Mouse (Mus musculus) heart, adult 9 months (tissue): ENCODE measurements at regions not wholly inside any gene's neighbourhood (a gene's known extent, or its start where the extent isn't known, plus 50 kb on each side); places are given as distances from the start of the nearest gene placed in this dataset.

Source experiments
- DNase-seq, 2 experiments: peaks; one replicate each; pipeline ENCODE4 v3.0.0; 2022; ENCODE audit warnings: low spot score in 2 of 2

DNA sequence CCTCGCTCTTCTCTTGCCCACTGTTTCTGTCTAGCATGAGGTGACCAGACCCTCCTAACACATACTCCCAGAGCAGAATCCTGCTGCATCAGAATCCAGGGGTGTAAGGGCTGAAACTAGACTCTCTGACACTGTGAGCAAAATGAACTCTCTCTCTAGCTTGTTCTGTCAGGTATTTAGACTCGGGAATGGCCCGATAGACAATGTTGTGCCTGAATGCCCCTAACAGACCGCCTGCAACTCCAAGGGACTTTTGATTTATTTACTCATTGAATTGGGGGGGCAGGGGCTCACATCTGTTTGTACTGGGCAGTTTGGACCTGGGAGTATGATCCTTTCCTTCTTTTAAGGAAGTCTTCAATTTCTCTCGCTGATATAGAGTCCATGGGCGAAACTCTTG is 469.3 kb upstream of the Trpc7 start:
- DNase-seq, result no peak

DNA sequence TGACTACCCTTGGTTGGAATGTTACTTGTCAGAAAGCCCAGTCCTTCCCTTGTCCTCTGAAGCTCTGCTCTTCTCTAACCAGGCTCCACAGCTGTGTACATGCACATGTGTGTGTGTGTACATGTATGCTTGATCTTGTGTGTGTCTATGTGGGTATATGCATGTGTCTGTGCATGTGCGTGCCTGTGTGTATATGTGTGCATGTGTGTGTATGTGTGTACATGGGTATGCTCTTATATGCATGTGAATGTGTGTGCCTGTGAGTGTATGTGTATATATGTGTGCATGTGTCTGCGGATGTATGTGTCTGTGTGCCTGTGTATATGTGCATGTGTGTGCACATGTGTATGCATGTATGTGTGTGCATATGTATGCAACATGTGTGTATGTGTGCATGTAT is 468.6 kb upstream of the Trpc7 start:
- no peak for DNase-seq

DNA sequence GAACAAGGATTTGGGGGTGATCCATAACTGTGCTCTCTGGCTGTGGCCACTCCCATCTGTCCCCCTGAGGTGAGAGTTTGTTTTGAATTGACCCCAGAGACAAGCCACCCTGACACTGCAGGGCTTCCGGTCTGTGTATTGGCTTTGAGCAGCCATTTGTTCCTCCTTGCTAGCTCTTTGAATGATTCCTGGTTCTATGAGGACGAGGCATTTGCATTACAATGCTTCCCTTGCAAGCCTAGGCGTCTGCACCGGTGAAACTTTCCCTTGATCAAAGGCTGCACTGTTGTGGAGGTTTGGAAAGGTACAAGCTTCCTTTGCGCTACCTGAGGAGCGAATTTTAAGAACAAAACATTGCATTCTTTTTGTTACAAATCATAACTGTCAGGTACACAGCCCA is 466.8 kb upstream of the Trpc7 start:
- no peak for DNase-seq

DNA sequence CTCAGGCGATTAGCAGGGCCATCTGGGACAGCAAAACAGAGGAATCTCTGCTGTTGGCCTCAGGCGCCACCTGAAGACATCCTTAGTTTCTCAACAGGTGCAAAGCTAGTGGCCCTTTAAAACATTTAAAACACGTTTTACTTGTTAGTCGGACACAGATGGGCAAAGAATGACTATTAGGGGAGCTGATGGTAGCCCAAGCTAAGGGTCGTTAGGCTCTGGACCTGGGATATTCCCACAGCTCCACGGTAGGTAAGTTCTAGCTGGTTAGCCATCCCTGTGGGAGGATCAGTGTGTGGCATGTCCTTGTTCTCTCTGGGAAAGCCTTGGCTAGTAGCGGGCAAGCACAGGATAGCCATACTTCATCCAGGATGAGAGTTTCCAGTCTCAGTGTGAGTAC is 465.5 kb upstream of the Trpc7 start:
- no peak for DNase-seq

DNA sequence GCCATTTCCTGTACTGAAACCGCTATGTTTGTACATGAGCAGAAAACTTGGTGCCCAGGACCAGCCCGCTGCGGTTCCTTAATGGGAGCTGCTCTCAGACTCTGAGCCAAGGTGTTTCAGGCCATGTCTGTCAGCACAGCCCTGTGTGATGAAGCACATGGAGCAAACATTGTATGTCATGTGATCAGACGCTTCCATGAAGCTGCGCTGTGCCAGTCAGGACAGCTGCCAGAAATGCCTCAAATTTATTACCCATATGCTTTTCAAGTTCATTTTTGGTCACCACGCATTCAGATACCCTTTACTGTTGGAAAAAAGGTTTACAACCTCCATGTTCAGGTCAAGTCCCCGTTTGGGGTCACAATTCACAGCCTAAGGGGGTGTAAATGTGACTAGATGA is 458.8 kb upstream of the Trpc7 start:
- no peak for DNase-seq

DNA sequence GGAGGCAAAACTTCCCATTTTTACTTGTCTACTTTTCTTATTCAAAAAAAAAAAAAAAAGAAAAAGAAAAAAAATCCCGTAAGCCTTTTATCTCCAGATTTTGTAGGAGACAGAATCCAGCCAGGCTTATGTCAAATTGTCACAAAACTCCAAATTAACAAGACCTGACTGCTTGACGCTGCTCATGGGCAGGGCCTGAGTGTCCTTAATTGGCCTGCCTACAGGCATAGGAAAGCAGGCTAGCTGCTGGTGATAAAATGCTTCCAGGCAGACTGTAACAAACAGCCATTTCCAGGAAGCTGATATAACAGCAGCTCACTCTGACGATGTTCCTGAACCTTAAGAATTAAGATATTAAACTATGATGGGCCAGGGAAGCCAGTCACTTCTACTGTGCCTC is 458.2 kb upstream of the Trpc7 start:
- no peak for DNase-seq

DNA sequence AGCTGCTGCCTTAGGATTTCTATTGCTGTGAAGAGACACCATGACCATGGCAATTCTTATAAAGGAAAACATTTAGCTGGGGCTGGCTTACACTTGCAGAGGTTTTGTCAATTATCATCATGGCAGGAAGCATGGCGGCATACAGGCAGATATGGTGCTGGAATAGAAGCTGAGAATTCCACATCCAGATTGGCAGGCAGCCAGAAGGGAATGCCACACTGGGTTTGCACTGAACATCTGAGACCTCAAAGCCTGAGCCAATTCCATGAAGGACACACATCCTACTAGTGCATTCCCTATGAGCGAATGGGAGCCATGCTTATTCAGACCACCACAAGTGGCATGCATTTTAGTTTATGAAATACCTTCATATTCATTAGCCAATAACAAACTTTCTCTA is 455.0 kb upstream of the Trpc7 start:
- DNase-seq, result no peak

DNA sequence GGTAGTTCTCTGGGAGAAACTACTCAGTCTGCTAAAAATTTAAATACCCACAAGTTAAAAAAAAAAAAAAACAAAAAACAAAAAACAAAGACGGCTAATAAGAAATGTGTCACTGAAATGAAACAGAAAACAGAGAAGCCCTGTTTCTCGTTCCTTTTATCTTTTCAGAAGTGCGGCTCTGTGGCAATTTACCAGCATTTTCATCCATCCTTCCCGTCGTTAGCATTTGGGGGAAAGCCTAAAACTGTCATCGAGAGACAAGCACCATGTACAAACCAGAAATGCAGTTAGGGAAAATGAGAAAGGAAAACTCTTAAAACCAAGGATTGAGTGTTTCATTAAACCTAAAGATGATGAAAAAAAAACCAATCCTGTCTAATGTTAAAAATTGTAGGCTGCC is 442.9 kb upstream of the Trpc7 start:
- no peak for DNase-seq

DNA sequence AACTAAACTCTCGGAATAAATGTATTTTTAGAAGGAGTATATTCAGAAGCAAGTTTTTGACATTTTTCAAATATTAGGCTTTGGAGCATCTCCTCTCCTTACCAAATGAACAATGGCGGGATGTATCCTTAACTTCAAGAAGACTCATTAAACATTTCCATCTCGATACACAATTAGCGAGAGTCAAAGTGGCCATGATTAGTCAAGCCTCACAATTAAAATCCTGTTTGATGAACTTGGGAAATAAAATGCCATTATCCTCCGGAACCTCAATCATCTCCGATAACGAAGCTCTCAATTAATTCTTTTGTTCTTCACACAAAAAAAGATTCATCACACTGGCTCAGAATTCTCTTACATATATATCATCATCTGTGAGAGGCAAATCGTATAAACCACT is 440.8 kb upstream of the Trpc7 start:
- DNase-seq, result no peak

DNA sequence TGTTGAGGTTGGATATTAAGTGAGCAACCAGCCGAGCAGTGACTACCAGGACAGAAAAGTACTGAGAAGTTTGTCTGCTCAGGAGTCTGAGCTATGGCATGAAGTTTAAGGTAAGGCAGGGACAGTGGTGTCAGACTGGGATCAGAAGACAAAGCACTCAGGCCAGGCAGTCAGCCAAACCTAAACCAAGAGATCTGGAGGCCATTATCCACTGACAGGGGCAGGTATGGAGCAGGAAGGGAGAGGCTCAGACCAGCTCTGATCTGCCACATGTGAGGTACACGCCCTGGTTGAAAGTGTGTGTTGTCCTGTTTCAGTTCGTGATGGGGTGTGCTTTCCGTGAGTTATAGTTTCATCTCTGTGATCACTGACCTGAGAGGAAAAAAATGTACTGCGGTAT is 437.2 kb upstream of the Trpc7 start:
- DNase-seq, result peak in 1 of 2 experiments; percentile 6

DNA sequence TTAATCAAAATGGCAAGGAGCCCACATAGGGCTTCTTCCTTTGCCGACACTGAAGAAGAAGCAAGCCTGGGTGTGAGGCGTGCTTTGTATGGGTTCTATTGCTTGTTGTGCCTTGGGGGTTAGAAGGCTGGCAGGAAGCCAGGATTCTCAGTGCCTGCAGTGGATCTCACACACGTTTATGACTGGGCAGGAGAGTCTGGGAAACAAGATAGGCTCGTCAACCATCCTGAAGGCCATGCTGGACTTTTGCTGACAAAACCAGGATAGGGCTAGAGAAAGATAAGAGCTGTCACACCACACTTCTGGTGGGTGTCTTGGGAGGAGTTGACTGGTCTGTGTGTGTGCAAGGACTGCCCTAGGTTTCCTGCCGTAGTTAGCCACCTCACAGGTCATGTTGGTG is 436.1 kb upstream of the Trpc7 start:
- DNase-seq, result no peak

DNA sequence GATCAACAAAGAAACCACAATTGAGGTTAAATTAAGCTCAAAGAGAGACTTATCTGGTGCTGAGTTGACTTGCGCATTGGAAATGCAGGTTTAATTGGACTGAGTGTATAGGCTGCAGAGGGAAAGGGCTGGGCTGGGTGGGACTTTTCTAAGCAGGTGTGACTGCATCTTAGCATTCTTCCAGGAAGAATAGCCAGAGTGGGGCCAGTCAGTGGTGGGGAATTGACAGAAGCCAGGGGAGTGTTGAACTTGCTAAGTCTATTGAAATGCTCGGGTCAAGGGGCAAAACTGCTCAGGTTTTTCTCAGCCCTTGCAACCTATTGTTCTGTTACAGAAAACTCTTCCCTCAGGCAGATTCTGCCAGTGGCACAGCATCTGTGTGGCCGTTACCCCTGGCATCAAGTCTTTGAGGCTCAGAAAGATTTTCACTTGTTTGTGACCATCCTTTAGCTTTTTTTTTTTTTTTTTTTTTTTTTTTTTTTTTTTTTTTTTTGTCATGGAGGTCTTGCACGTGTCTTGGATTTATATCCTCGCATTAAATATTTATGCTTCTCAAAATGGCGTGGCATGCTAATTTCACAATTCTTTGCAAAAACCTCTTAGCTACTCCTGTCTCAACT is 429.6 kb upstream of the Trpc7 start:
- no peak for DNase-seq

DNA sequence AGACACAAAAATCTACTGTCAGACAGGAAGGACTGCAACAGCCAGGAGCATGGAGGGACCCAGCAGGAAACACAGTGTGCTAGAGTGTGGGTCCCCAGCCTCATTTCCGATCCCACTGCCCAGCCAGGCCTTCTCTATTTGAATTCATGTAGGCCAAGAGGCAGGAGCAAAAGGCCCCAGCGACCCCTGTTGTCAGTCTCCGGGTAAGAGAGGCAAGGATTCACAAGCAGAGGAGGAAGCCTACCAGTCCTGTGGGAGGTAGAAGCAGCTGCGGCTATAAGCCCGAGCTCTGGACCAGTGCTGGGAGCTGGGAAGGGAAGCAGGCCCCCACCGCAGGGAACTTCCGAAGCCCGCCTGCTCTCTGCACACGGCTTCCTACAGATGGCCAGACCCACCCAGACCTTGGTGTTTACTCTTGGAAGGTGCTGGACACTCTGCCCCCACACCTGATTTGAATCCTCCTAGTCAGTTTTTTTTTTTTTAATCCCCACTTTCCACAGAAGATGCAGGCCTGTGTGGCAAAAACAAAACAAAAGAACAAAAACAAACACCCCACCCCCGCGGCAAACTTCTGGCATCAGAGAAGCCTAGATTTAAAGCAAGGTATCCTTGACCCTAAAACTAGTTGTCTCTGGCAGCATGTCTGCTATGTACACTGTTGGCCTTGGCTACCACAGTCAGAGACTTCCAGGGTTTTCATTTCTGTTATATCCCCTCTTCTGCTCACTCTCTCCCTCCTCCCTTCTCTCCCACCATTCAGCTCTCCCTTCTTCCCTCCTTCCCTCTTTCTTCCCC is 420.6 kb upstream of the Trpc7 start:
- no peak for DNase-seq

DNA sequence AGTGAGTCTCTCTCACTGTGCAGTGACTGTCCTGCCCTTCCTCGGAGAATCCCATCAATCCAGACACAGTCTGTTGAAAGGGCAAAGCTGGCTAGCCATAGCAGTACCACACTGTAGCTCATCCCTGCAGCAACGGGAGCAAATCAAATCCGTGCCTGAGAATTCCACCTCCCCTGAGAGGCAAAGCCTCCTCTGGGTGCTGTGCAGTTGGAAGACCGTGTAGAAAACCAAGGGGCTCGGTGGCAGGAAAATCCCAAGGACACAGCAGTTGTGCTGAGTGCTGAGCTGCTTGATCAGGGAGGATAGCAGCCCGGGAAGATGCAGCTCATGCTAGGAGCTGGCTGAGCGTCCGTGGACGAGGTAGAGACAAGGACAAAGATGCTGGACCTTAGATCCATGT is 418.7 kb upstream of the Trpc7 start:
- DNase-seq, result no peak

DNA sequence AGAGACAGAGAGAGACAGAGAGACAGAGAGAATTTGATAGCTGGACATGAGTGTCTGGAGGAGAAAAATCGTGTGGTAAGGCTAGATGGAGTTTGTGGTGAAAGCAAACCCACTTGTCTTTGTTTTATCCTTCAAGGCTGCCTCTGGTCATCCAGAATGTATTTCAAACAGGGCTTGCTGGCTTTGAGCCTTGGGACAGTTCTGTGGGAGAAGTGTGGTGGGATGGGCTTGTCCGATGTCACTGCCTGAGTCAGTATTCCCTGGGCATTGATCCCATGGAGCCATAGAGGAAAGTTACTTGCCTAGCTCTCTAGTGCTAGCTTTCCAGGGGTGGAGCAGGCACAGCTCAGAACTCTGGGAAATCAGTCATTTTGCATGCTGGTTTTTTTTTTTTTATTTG is 417.9 kb upstream of the Trpc7 start:
- DNase-seq, result no peak

DNA sequence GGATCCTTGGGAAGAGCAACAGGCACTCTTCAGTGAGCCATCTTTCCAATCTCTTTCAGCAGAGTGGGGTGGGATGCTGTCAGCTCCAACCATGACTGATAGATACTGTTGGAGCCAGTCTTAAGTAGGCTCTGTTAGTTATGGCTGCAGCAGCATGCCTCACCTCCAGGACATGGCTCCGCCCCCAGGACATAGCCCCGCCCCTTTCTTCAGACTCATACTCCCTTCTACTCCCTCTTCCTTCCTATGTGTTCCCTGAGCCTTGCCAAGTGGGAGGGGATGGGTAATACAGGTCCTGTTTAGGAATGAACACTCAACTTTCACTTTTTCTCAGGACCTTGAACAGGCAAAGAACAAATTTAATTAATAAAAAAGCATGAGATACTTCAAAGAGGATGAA is 415.4 kb upstream of the Trpc7 start:
- no peak for DNase-seq

DNA sequence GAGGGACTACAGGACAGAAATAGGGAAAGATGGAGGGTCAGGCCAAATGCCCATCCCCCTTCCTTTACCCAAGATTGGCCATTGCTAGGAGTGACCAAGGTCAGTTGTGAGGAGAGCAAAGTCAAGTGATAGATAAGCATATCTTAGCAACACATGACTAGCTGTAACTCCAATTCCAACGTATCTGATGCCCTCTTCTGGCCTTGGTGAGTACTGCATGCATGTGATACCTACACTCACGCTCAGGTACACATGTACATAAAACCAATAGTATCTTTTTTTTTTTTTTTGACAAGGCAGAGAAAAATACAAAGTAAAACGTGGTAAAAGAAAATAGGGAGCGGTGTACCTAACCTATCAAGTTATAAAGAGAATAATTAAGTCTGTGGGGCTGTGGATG is 413.8 kb upstream of the Trpc7 start:
- no peak for DNase-seq

DNA sequence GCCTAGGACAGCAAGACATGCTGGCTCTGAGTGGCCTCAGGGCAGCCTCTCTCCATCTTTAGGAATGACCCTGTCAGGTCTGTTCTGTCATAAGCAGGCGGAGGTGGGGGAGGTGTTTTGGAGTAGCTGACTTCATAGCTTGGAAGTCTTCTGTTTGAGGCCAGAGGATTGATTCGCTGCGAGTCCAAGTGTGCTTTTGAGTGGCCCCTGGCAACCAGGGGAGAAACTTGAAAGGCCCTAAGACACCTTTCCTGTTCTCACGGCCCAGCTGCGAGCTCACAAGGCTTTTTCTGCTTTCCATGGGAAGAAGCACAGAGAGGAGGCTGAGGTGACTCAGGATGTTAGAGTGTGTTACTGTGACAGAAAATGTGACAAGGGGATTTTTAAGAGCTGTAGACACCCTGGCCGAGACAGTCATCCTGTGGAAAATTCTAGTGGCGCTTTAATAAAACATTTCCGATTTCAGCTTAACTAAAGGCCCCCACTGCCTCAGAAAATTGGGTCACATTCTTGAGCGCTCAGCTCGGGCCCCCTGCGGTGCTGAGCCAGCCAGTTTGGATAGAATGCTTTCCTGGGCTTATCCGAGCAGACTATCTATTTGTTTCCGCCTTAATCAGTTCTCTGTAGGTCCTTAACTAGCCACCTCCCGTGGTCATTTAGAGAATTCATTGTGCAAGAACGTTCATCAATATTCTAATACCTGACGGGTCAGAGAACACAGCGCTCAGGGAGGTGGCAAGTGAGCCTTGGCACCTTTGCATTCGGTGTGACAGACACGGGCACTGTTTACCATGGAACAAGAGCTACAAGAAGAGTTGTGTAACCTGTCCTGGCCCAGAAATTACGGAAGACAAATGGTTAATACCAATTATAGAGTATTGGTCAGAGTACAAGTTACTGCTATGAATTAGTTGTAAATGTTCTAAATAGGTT is 412.4 kb upstream of the Trpc7 start:
- no peak for DNase-seq

DNA sequence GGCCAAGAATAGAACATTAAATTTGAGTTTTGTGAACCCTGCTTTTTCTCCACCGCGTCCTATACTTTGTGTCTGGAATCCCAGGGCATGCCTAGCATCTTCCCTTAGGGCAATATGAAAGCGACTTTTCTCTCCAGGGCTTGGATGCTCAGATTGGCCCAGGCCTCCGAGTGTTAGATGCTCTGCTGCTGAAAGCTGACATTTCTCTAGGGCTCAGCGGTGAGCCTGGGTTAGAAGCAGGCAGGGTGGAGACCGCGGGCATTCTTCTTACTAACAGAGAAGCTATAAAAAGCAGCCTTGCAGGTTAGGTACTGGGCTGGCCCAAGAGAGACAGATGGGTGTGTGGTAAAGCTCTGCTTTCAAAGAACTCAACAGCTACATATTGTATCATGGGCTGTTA is 409.8 kb upstream of the Trpc7 start:
- no peak for DNase-seq

DNA sequence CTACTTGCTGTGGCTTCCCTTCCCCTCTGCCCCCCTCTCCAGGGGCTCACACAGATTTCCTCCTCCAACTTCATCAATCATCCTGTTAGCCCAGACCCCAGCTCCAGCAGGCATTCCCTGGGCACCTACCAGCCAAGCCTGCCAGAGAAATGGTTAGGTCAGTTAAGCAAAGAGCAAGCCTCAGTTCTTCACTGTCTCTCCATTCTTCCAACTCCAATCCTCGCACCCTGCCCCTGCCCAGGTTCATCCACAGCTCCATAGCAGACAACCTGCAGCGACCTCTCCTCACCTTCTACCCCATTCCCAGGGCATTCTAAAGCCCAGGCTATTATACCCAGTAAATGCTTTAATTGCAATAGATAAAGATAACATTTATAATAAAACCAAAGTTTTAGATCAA is 408.0 kb upstream of the Trpc7 start:
- DNase-seq, result no peak

DNA sequence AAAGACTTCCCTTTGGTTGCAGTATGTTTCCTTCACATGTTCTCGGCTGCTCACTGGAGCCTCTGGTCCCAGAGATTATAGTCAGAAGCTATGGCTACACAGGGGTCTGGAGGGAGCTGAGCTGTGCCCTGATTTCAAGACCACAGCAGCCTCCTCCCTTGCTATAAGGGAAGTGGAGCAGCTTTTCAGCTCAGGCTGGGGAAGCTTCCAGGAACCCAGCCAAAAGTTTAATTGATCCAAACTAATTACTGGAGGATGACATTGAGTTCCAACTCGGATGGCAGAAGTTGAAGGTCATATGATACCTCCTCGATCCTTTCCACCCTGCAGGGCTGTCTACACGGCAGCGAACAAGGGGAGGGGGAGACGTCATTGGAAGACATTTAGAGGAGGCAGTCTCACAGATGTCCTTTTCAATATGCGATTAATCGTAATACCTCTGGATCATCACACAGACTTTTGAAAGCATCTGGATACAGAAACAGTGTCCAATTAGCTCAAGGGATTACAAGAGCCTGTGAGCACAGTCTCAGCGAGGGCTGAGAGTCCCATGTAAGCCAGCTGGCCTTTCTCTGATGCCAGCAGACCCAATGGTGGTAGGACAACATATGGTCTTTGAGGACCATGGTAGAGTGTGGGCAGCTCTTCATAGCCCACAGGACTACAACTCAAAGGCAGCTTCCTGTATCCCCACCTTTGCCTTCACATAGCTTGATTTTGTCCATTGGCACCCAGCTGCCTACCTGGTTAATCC is 396.1 kb upstream of the Trpc7 start:
- DNase-seq, result no peak

DNA sequence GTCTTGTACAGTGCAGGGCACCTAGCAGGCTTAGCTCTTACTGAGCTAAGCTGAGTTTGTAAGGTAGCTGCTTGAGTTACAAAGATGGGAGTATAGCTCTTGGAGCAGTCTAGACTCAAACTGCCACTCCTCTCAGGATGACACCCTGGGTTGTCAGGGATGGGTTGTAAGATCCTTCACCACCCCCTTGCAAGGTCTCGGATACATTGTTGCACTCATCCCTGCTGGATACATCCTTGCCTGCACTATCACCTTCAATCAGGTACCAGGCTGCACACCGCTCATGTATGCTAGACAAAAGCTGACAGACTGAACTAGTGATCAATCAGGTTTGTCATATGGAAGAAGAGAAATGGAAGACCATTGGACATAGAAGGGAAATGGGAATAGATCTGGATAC is 390.4 kb upstream of the Trpc7 start:
- no peak for DNase-seq
